Mouse (Mus musculus) embryonic fibroblast, embryonic 13.5 days (primary cell): ENCODE data around the gene Gtse1. TPM values are rescaled to one million over a fixed set of nuclear protein-coding genes. Genes with fewer than 3 reads are reported as not detected.
"Not testable (repeated sequence)": the region's sequence is repeated elsewhere in the genome, so short reads cannot be mapped to it uniquely, and the experiment has no call there.

Experiments
- H3K27ac ChIP-seq: 2 replicates; pipeline ENCODE4 v1.5.1; 2012; ENCODE audit warnings: low read length, control low read depth, inconsistent platforms; ENCODE audit not compliant: insufficient read depth
- H3K4me1 ChIP-seq: 2 replicates; pipeline ENCODE4 v1.6.1; 2011; ENCODE audit warnings: low read length; ENCODE audit not compliant: control insufficient read depth, insufficient read depth
- H3K4me3 ChIP-seq: 2 replicates; pipeline ENCODE4 v1.5.1; 2011; ENCODE audit warnings: mild to moderate bottlenecking, control low read depth, low read length; ENCODE audit not compliant: insufficient read depth
- CTCF ChIP-seq: IDR thresholded peaks from 2 replicates; pipeline ENCODE4 v1.5.1; 2011; ENCODE audit warnings: mild to moderate bottlenecking, control low read depth, low read length, moderate library complexity, borderline replicate concordance; ENCODE audit not compliant: insufficient read depth
- POLR2A ChIP-seq: IDR thresholded peaks from 2 replicates; pipeline ENCODE4 v1.6.1; 2011; ENCODE audit warnings: low read depth, mild to moderate bottlenecking, control low read depth, low read length, moderate library complexity
- polyA plus RNA-seq: library from polyadenylated mRNA; stranded (reverse); fragments of >200 nt; gene quantifications from 2 replicates; pipeline ENCODE4 v1.2.4, GENCODE M21; 2011; ENCODE audit warnings: low read depth; ENCODE audit not compliant: missing spikeins, insufficient read length

Gtse1 gene
- polyA plus RNA-seq, 1 experiment, result 34.8 TPM

- TF ChIP-seq POLR2A (no peak), CTCF (no peak)
- Histone ChIP-seq H3K4me1 (0 out of 2 replicates have a peak, but pooled peaks cover 2% of the 10 kb centered on the region), H3K27ac (0 out of 2 replicates have a peak overlapping the region, but pooled peaks have one; percentile 4), H3K4me3 (peak overlapping the region; percentile 65)
Measured at GRCm38 (mm10) chr15:85858980-85859489, 510 bp upstream of the Gtse1 start.

- not testable (repeated sequence) for H3K27ac ChIP-seq, H3K4me3 ChIP-seq, H3K4me1 ChIP-seq
Measured at GRCm38 (mm10) chr15:85865913-85866312, 6.4 kb downstream of the Gtse1 start.

- no peak overlapping the region for H3K4me3 ChIP-seq
- no peak overlapping the region for H3K27ac ChIP-seq
- peak; percentile 84 for TF ChIP-seq CTCF
- no peak for TF ChIP-seq POLR2A
- no peaks in the 10 kb centered on the region for H3K4me1 ChIP-seq
Measured at GRCm38 (mm10) chr15:85867696-85868095, 8.2 kb downstream of the Gtse1 start.

- H3K4me1 ChIP-seq, result no peaks in the 10 kb centered on the region
- no peak overlapping the region for H3K27ac ChIP-seq
- H3K4me3 ChIP-seq, result no peak overlapping the region
- no peak for TF ChIP-seq POLR2A
- no peak for TF ChIP-seq CTCF
Measured at GRCm38 (mm10) chr15:85877336-85877735, 17.8 kb downstream of the Gtse1 start.

GRCm38 (mm10) chr15:85878848-85879497 is 19.4 kb downstream of the Gtse1 start, which contains the start of gene Trmu:
Gene Trmu, plus strand, starts transcription at chr15:85879312.
- no peaks in the 10 kb centered on the region for H3K4me1 ChIP-seq
- H3K27ac ChIP-seq, result peak within 1 kb of the TSS; percentile 65
- peak within 1 kb of the TSS; percentile 94 for H3K4me3 ChIP-seq
- TF ChIP-seq POLR2A (peak; percentile 91), CTCF (peak; percentile 62; the same call in 1 of the 2 replicates)

- TF ChIP-seq POLR2A (no peak), CTCF (no peak)
- Histone ChIP-seq H3K27ac (peak overlapping the region; percentile 65), H3K4me3 (peak overlapping the region; percentile 94), H3K4me1 (no peaks in the 10 kb centered on the region)
Measured at GRCm38 (mm10) chr15:85879498-85879895, 20.0 kb downstream of the Gtse1 start.

GRCm38 (mm10) chr15:85885606-85886005 is 26.1 kb downstream of the Gtse1 start:
- Histone ChIP-seq H3K27ac (no peak overlapping the region), H3K4me3 (no peak overlapping the region), H3K4me1 (no peaks in the 10 kb centered on the region)
- no peak for TF ChIP-seq POLR2A
- no peak for TF ChIP-seq CTCF

- Histone ChIP-seq H3K4me1 (no peaks in the 10 kb centered on the region), H3K4me3 (no peak overlapping the region), H3K27ac (no peak overlapping the region)
- TF ChIP-seq POLR2A (no peak), CTCF (no peak)
Measured at GRCm38 (mm10) chr15:85889235-85889634, 29.7 kb downstream of the Gtse1 start.

- Histone ChIP-seq H3K4me3 (no peak overlapping the region), H3K4me1 (no peaks in the 10 kb centered on the region), H3K27ac (no peak overlapping the region)
- TF ChIP-seq CTCF, result no peak
- no peak for TF ChIP-seq POLR2A
Measured at GRCm38 (mm10) chr15:85891971-85892370, 32.4 kb downstream of the Gtse1 start.

GRCm38 (mm10) chr15:85892498-85893118 is 33.1 kb downstream of the Gtse1 start:
- Histone ChIP-seq H3K27ac (no peak overlapping the region), H3K4me3 (no peak overlapping the region), H3K4me1 (no peaks in the 10 kb centered on the region)
- no peak for TF ChIP-seq CTCF
- TF ChIP-seq POLR2A, result no peak
